ENCODE assay signal across 14 mouse cellular contexts in genomic region chr9:62627071-62628000, GRCm38 (mm10). TPM values are rescaled to one million over a fixed set of nuclear protein-coding genes. Genes with fewer than 3 reads are reported as not detected.
DNase-seq lines count a peak whose midpoint lies in the region; ATAC-seq lines count a peak whose summit lies in the region.
"Had no signal": no experiment of that assay in that cellular context is flagged by ENCODE, and none has a peak within 500 bp of the region (broad histone marks: within the 10 kb centered on the region; RNA-seq: fewer than 3 reads in every experiment).

No protein-coding gene starts in this region.

- H3K27me3 ChIP-seq in kidney, embryonic 15.5 days = no peaks in the 10 kb centered on the region
- H3K27me3 ChIP-seq in liver, embryonic 11.5 days (replicated peaks; ENCODE audit: control insufficient read depth, insufficient read depth, low read length) = no peaks in the 10 kb centered on the region
- H3K27me3 ChIP-seq: hindbrain, embryonic 15.5 days; limb, embryonic 12.5 days; stomach, embryonic 15.5 days had no signal

- H3K27ac ChIP-seq in kidney, embryonic 15.5 days = 0 out of 2 replicates have a peak overlapping the region, but pooled peaks have one; percentile 4
- H3K27ac ChIP-seq in liver, embryonic 11.5 days (ENCODE audit: low read depth, low read length) = no peak overlapping the region
- H3K27ac ChIP-seq: hindbrain, embryonic 15.5 days; stomach, embryonic 15.5 days had no signal

- no peaks in the 10 kb centered on the region for H3K36me3 ChIP-seq in kidney, embryonic 15.5 days
- H3K36me3 ChIP-seq in liver, embryonic 11.5 days (ENCODE audit: control insufficient read depth, insufficient read depth, low read length) = no peaks in the 10 kb centered on the region
- H3K36me3 ChIP-seq: hindbrain, embryonic 15.5 days; limb, embryonic 12.5 days; stomach, embryonic 15.5 days had no signal

- peaks cover 17% of the 10 kb centered on the region for H3K4me1 ChIP-seq in kidney, embryonic 15.5 days
- H3K4me1 ChIP-seq in liver, embryonic 11.5 days (replicated peaks; ENCODE audit: control insufficient read depth, insufficient read depth, low read length) = no peaks in the 10 kb centered on the region
- H3K4me1 ChIP-seq: hindbrain, embryonic 15.5 days; stomach, embryonic 15.5 days had no signal

- ATAC-seq in kidney, embryonic 15.5 days (replicated peaks; ENCODE audit: low FRiP score) = 0 out of 2 replicates have a peak, but pooled peaks have one; percentile 36
- ATAC-seq in liver, embryonic 11.5 days (replicated peaks; ENCODE audit: low FRiP score) = no peak

- WGBS in kidney, embryonic 15.5 days = 34% methylated on average over 6 of the region's 6 CpGs
- WGBS in liver, embryonic 11.5 days = 62% methylated on average over 6 of the region's 6 CpGs

- no peak overlapping the region for H3K4me3 ChIP-seq in kidney, embryonic 15.5 days (replicated peaks)
- no peak overlapping the region for H3K4me3 ChIP-seq in liver, embryonic 11.5 days (ENCODE audit: low read depth, low read length)
- H3K4me3 ChIP-seq: erythroblast, embryonic 14.5 days; hindbrain, embryonic 15.5 days; limb, embryonic 12.5 days; stomach, embryonic 15.5 days had no signal

- no peak overlapping the region for H3K4me2 ChIP-seq in kidney, embryonic 15.5 days
- H3K4me2 ChIP-seq in liver, embryonic 11.5 days = no peak overlapping the region
- H3K4me2 ChIP-seq: hindbrain, embryonic 15.5 days; limb, embryonic 12.5 days; stomach, embryonic 15.5 days had no signal

- H3K9ac ChIP-seq in kidney, embryonic 15.5 days = no peak overlapping the region
- H3K9ac ChIP-seq in liver, embryonic 11.5 days (ENCODE audit: low read depth, low read length) = no peak overlapping the region
- H3K9ac ChIP-seq: hindbrain, embryonic 15.5 days; limb, embryonic 12.5 days; stomach, embryonic 15.5 days had no signal

- DNase-seq in kidney, adult 18-20 months = no peak
- DNase-seq in 3T3-L1 (ENCODE audit: low read depth, low spot score) = peak; percentile 71
- DNase-seq in Muller cell, postnatal 12 days (ENCODE audit: inconsistent ontology term) = peak; percentile 63
- peak; percentile 70 to 71 for DNase-seq in heart, adult 9 months (ENCODE audit: low spot score in 2 of 2)
- DNase-seq in liver, embryonic 11.5 days (ENCODE audit: low spot score) = no peak
- DNase-seq in frontal cortex, postnatal 10 days (ENCODE audit: low spot score in 2 of 2) = no peak
- DNase-seq: cerebellum, postnatal 25 days; kidney, adult 9 months; midbrain, embryonic 14.5 days had no signal

- H3K9me3 ChIP-seq in kidney, embryonic 15.5 days (replicated peaks) = no peaks in the 10 kb centered on the region
- H3K9me3 ChIP-seq in liver, embryonic 11.5 days (ENCODE audit: control insufficient read depth, low read length) = no peaks in the 10 kb centered on the region
- H3K9me3 ChIP-seq: hindbrain, embryonic 15.5 days; stomach, embryonic 15.5 days had no signal

RNA-seq across cellular contexts. Expression of gene Itga11, which starts 50.3 kb away (rescaled TPM):
- 1.2 and 1.4 TPM in 2 replicates for polyA plus RNA-seq in kidney, embryonic 15.5 days (2015; fragmentation: Nextera tagmentation; extraction: Ambion mirVana)
- polyA plus RNA-seq in liver, embryonic 11.5 days (2014; fragmentation: Nextera tagmentation; extraction: Ambion mirVana) = 0.19 and 0.26 TPM in 2 replicates
- polyA plus RNA-seq: erythroblast, embryonic 14.5 days had no signal

Comparison
In these comparisons a context has a peak if more than half of its experiments do, and no peak if none do; other contexts are left out.
1. DNase-seq: peak in 3T3-L1 (single experiment), Muller cell, postnatal 12 days (single experiment) and heart, adult 9 months (2 of 2); none in kidney, adult 18-20 months (single experiment), liver, embryonic 11.5 days (single experiment) and frontal cortex, postnatal 10 days (0 of 2).